Mouse (Mus musculus): Measurements from ENCODE around the gene Akr1c19. TPM values are rescaled to one million over a fixed set of nuclear protein-coding genes. Genes with fewer than 3 reads are reported as not detected.
"Not testable (repeated sequence)": the region's sequence is repeated elsewhere in the genome, so short reads cannot be mapped to it uniquely, and the experiment has no call there.

The Akr1c19 gene
- polyA plus RNA-seq (2014; fragmentation: Nextera tagmentation; extraction: Ambion mirVana), result 0.20 and 0.49 TPM in 2 replicates

DNA sequence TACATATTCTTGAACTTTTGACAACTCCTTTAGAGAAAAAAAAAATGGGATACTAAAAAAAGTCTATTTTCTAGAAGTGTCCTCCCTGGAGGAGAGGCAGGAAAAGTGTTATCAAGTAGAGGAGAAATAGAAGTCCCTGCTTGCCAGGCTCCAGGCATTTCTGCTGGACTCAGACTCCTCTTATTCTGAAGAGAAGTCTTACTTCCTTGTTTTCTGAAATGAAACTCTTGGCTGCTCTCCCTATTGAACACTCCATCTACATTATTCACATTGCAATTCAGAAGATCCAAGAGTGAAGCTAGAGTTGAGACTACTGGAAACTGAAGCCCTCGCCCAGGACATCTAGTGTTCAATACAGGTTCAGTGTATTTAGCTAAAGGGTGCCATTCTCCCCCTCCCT lies at the start of gene Akr1c19:
TSS of gene Akr1c19 (plus strand) at position 260 of the 400 bp plus-strand sequence.
- Histone ChIP-seq H3K27me3 (ENCODE audit: control insufficient read depth, insufficient read depth, low read length) (no peaks in the 10 kb centered on the region), H3K36me3 (replicated peaks; ENCODE audit: control insufficient read depth, insufficient read depth, low read depth, low read length) (no peaks in the 10 kb centered on the region), H3K9me3 (replicated peaks; ENCODE audit: control insufficient read depth, low read length) (no peaks in the 10 kb centered on the region), H3K4me2 (ENCODE audit: low read depth, low read length) (no peak within 1 kb of the TSS), H3K27ac (replicated peaks; ENCODE audit: low read depth, low read length) (no peak within 1 kb of the TSS), H3K4me1 (ENCODE audit: control insufficient read depth, insufficient read depth, low read length) (no peaks in the 10 kb centered on the region), H3K4me3 (ENCODE audit: low read depth, low read length) (no peak within 1 kb of the TSS), H3K9ac (replicated peaks; ENCODE audit: low read length) (no peak within 1 kb of the TSS)
- ATAC-seq (replicated peaks; ENCODE audit: insufficient number of reproducible peaks, low FRiP score, low TSS enrichment, low read depth) (no peak), DNase-seq (ENCODE audit: low spot score) (no peak)
- 75% methylated on average over 1 of the region's 1 CpGs for WGBS

- WGBS, result 93% methylated on average over 4 of the region's 4 CpGs
- not testable (repeated sequence) for H3K27me3 ChIP-seq (ENCODE audit: control insufficient read depth, insufficient read depth, low read length); H3K4me2 ChIP-seq (ENCODE audit: low read depth, low read length); H3K4me3 ChIP-seq (ENCODE audit: low read depth, low read length); H3K27ac ChIP-seq (replicated peaks; ENCODE audit: low read depth, low read length); H3K4me1 ChIP-seq (ENCODE audit: control insufficient read depth, insufficient read depth, low read length); H3K9me3 ChIP-seq (replicated peaks; ENCODE audit: control insufficient read depth, low read length); ATAC-seq (replicated peaks; ENCODE audit: insufficient number of reproducible peaks, low FRiP score, low TSS enrichment, low read depth); H3K36me3 ChIP-seq (replicated peaks; ENCODE audit: control insufficient read depth, insufficient read depth, low read depth, low read length); DNase-seq (ENCODE audit: low spot score); H3K9ac ChIP-seq (replicated peaks; ENCODE audit: low read length)
Measured at GRCm38 (mm10) chr13:4181321-4181720, 47.2 kb upstream of the Akr1c19 start.

GRCm38 (mm10) chr13:4183116-4183515 lies 45.4 kb upstream of the Akr1c19 start:
- no peak for ATAC-seq (replicated peaks; ENCODE audit: insufficient number of reproducible peaks, low FRiP score, low TSS enrichment, low read depth)
- Histone ChIP-seq H3K36me3 (replicated peaks; ENCODE audit: control insufficient read depth, insufficient read depth, low read depth, low read length) (no peaks in the 10 kb centered on the region), H3K4me3 (ENCODE audit: low read depth, low read length) (no peak overlapping the region), H3K27me3 (ENCODE audit: control insufficient read depth, insufficient read depth, low read length) (no peaks in the 10 kb centered on the region), H3K4me2 (ENCODE audit: low read depth, low read length) (no peak overlapping the region), H3K27ac (replicated peaks; ENCODE audit: low read depth, low read length) (no peak overlapping the region), H3K9me3 (replicated peaks; ENCODE audit: control insufficient read depth, low read length) (no peaks in the 10 kb centered on the region), H3K4me1 (ENCODE audit: control insufficient read depth, insufficient read depth, low read length) (no peaks in the 10 kb centered on the region), H3K9ac (replicated peaks; ENCODE audit: low read length) (no peak overlapping the region)
- 62% methylated on average over 9 of the region's 9 CpGs for WGBS
- DNase-seq (ENCODE audit: low spot score), result no peak

GRCm38 (mm10) chr13:4186641-4187411 lies 41.7 kb upstream of the Akr1c19 start:
- not testable (repeated sequence) for H3K4me3 ChIP-seq (ENCODE audit: low read depth, low read length); H3K9me3 ChIP-seq (replicated peaks; ENCODE audit: control insufficient read depth, low read length); H3K9ac ChIP-seq (replicated peaks; ENCODE audit: low read length); H3K27ac ChIP-seq (replicated peaks; ENCODE audit: low read depth, low read length); H3K27me3 ChIP-seq (ENCODE audit: control insufficient read depth, insufficient read depth, low read length); H3K4me1 ChIP-seq (ENCODE audit: control insufficient read depth, insufficient read depth, low read length); H3K36me3 ChIP-seq (replicated peaks; ENCODE audit: control insufficient read depth, insufficient read depth, low read depth, low read length); DNase-seq (ENCODE audit: low spot score); H3K4me2 ChIP-seq (ENCODE audit: low read depth, low read length); ATAC-seq (replicated peaks; ENCODE audit: insufficient number of reproducible peaks, low FRiP score, low TSS enrichment, low read depth)
- WGBS, result 82% methylated on average over 7 of the region's 7 CpGs

DNA sequence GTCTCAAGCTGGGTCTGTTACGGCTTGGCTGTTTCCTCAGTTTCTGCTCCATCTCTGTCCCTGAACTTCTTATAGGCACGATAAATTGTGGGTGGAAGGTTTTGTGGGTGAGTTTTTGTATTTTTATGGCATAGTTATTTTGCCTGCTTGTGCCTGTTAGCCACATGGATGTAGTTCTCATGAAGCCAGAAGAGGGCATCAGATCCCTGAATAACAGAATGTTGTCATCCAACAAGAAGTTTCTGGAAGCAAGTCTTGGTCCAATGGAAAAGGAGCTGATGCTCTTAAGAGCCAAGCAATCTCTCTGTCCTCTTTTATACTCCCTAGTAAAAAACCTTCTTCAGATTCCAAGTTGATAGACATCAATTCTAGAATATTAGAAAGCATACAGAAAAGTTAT lies 40.3 kb upstream of the Akr1c19 start:
- no peaks in the 10 kb centered on the region for H3K4me1 ChIP-seq (ENCODE audit: control insufficient read depth, insufficient read depth, low read length)
- ATAC-seq (replicated peaks; ENCODE audit: insufficient number of reproducible peaks, low FRiP score, low TSS enrichment, low read depth) (no peak), DNase-seq (ENCODE audit: low spot score) (no peak)
- H3K27me3 ChIP-seq (ENCODE audit: control insufficient read depth, insufficient read depth, low read length), result no peaks in the 10 kb centered on the region
- no peak overlapping the region for H3K4me2 ChIP-seq (ENCODE audit: low read depth, low read length)
- 87% methylated on average over 2 of the region's 2 CpGs for WGBS
- no peaks in the 10 kb centered on the region for H3K36me3 ChIP-seq (replicated peaks; ENCODE audit: control insufficient read depth, insufficient read depth, low read depth, low read length)
- no peaks in the 10 kb centered on the region for H3K9me3 ChIP-seq (replicated peaks; ENCODE audit: control insufficient read depth, low read length)
- H3K27ac ChIP-seq (replicated peaks; ENCODE audit: low read depth, low read length), result no peak overlapping the region
- H3K4me3 ChIP-seq (ENCODE audit: low read depth, low read length), result no peak overlapping the region
- H3K9ac ChIP-seq (replicated peaks; ENCODE audit: low read length), result no peak overlapping the region

- no peaks in the 10 kb centered on the region for H3K36me3 ChIP-seq (replicated peaks; ENCODE audit: control insufficient read depth, insufficient read depth, low read depth, low read length)
- H3K4me1 ChIP-seq (ENCODE audit: control insufficient read depth, insufficient read depth, low read length), result no peaks in the 10 kb centered on the region
- H3K4me3 ChIP-seq (ENCODE audit: low read depth, low read length), result no peak within 1 kb of the TSS
- H3K27me3 ChIP-seq (ENCODE audit: control insufficient read depth, insufficient read depth, low read length), result no peaks in the 10 kb centered on the region
- no peaks in the 10 kb centered on the region for H3K9me3 ChIP-seq (replicated peaks; ENCODE audit: control insufficient read depth, low read length)
- 58% methylated on average over 3 of the region's 3 CpGs for WGBS
- no peak for ATAC-seq (replicated peaks; ENCODE audit: insufficient number of reproducible peaks, low FRiP score, low TSS enrichment, low read depth)
- no peak within 1 kb of the TSS for H3K27ac ChIP-seq (replicated peaks; ENCODE audit: low read depth, low read length)
- DNase-seq (ENCODE audit: low spot score), result no peak
- no peak within 1 kb of the TSS for H3K4me2 ChIP-seq (ENCODE audit: low read depth, low read length)
- H3K9ac ChIP-seq (replicated peaks; ENCODE audit: low read length), result no peak within 1 kb of the TSS
Measured at GRCm38 (mm10) chr13:4190904-4191303, 37.6 kb upstream of the Akr1c19 start, which contains the start of gene Akr1c13. Gene Akr1c13, plus strand, starts transcription at chr13:4191150.

DNA sequence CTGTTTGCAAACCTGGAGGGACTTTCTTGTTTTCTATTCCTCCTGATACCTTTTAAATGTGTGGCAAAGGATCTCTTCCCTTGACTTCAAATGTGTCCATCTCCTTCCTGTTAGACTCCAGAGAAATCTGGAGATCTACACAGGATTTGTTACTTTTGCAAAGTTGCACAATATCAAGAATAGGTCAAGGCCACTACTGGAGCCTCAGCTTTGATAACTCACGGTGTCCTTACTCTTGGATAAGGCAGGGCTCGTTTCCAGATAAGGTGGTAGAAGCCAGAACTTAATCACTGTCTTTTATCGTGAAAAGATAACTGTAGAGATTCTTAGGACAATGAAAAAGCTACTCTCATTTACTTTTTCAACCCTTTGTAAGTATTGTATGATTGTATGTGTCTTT lies 36.0 kb upstream of the Akr1c19 start:
- Histone ChIP-seq H3K4me1 (ENCODE audit: control insufficient read depth, insufficient read depth, low read length) (no peaks in the 10 kb centered on the region), H3K9me3 (replicated peaks; ENCODE audit: control insufficient read depth, low read length) (no peaks in the 10 kb centered on the region), H3K27me3 (ENCODE audit: control insufficient read depth, insufficient read depth, low read length) (no peaks in the 10 kb centered on the region), H3K4me3 (ENCODE audit: low read depth, low read length) (no peak overlapping the region), H3K27ac (replicated peaks; ENCODE audit: low read depth, low read length) (no peak overlapping the region), H3K36me3 (replicated peaks; ENCODE audit: control insufficient read depth, insufficient read depth, low read depth, low read length) (no peaks in the 10 kb centered on the region), H3K9ac (replicated peaks; ENCODE audit: low read length) (no peak overlapping the region), H3K4me2 (ENCODE audit: low read depth, low read length) (no peak overlapping the region)
- ATAC-seq (replicated peaks; ENCODE audit: insufficient number of reproducible peaks, low FRiP score, low TSS enrichment, low read depth) (no peak), DNase-seq (ENCODE audit: low spot score) (no peak)
- WGBS, result 77% methylated on average over 3 of the region's 3 CpGs

DNA sequence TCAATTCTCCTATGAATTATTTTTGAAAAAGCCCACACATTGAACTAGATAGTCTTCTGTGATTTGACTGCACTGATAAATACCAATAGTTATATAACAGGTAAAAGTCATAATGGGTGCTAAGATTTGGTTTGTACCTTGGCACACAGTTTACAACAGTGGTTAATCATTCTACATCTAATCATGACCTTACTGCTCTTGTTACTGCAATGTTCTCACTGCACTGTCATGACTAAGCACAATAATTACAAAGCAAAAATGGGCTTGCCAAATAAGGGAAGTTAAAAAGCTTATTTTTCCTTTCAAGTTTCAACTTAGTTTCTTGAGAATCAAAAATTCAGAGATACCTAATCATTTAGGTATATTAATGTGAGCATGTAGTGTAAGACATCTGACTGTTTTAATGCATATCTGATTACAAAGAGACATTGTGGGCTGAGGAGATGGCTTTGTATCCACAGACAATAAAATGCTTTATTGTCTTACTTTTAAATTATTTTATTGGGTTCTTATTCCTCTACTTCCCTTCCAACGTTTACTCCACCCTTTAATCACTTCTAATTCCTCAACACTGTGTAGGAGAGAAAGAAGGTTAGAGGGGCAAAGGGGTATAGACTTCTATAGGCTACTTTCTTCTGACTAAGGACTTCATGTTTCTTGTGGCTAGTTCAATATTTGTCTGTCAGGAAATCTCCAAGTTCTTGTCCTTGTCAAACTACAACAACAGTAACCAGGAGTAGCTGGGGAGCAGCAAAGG lies 22.2 kb upstream of the Akr1c19 start:
- Histone ChIP-seq H3K27ac (replicated peaks; ENCODE audit: low read depth, low read length) (no peak overlapping the region), H3K4me1 (ENCODE audit: control insufficient read depth, insufficient read depth, low read length) (no peaks in the 10 kb centered on the region), H3K9ac (replicated peaks; ENCODE audit: low read length) (no peak overlapping the region), H3K4me3 (ENCODE audit: low read depth, low read length) (no peak overlapping the region), H3K36me3 (replicated peaks; ENCODE audit: control insufficient read depth, insufficient read depth, low read depth, low read length) (no peaks in the 10 kb centered on the region), H3K27me3 (ENCODE audit: control insufficient read depth, insufficient read depth, low read length) (no peaks in the 10 kb centered on the region), H3K9me3 (replicated peaks; ENCODE audit: control insufficient read depth, low read length) (no peaks in the 10 kb centered on the region), H3K4me2 (ENCODE audit: low read depth, low read length) (no peak overlapping the region)
- ATAC-seq (replicated peaks; ENCODE audit: insufficient number of reproducible peaks, low FRiP score, low TSS enrichment, low read depth) (no peak), DNase-seq (ENCODE audit: low spot score) (no peak)
- WGBS, result 36% methylated on average over 1 of the region's 1 CpGs

Measured in embryonic facial prominence, embryonic 11.5 days (tissue).